Mouse (Mus musculus) MEL (cell line): ENCODE results near the gene Lbr. TPM values are rescaled to one million over a fixed set of nuclear protein-coding genes. Genes with fewer than 3 reads are reported as not detected.

Experiments used
- DNase-seq: peaks from one replicate; pipeline ENCODE4 v3.0.0; 2011; ENCODE audit warnings: low read depth, low spot score
- H3K27ac ChIP-seq: 2 replicates; pipeline ENCODE4 v1.5.1; 2012; ENCODE audit warnings: low read depth, mild to moderate bottlenecking, control low read depth, low read length, moderate library complexity; ENCODE audit not compliant: control insufficient read depth
- H3K27me3 ChIP-seq, 2 experiments: fragments of 150-350 bp in 1 of 2; sonication (generic) in 1 of 2; 2 replicates each; pipeline ENCODE4 v1.6.1; 2012; ENCODE audit warnings: low read length in 2 of 2, mild to moderate bottlenecking in 2 of 2, improper control_type of control experiment in 1 of 2, moderate library complexity in 1 of 2; ENCODE audit not compliant: insufficient read depth in 2 of 2, control insufficient read depth in 1 of 2
- H3K36me3 ChIP-seq, 2 experiments: 2 replicates each; pipeline ENCODE4 v1.6.1; 2012 to 2014; ENCODE audit warnings: low read length in 2 of 2, improper control_type of control experiment in 1 of 2, inconsistent platforms in 1 of 2, mild to moderate bottlenecking in 1 of 2; ENCODE audit not compliant: insufficient read depth in 2 of 2, control insufficient read depth in 1 of 2
- H3K4me1 ChIP-seq, 2 experiments: fragments of 150-350 bp in 1 of 2; sonication (generic) in 1 of 2; 2 replicates each; pipeline ENCODE4 v1.6.1; 2012; ENCODE audit warnings: low read length in 2 of 2, improper control_type of control experiment in 1 of 2, mild to moderate bottlenecking in 1 of 2; ENCODE audit not compliant: insufficient read depth in 2 of 2, control insufficient read depth in 1 of 2
- H3K4me3 ChIP-seq, 2 experiments: fragments of 150-350 bp in 1 of 2; sonication (generic) in 1 of 2; 2 replicates each; pipeline ENCODE4 v1.5.1; 2012; ENCODE audit warnings: low read depth in 2 of 2, low read length in 2 of 2, mild to moderate bottlenecking in 2 of 2, moderate library complexity in 2 of 2, control low read depth in 1 of 2, improper control_type of control experiment in 1 of 2; ENCODE audit not compliant: control insufficient read depth in 1 of 2, insufficient read depth in 1 of 2
- H3K79me2 ChIP-seq: 2 replicates; pipeline ENCODE4 v1.6.1; 2012; ENCODE audit warnings: mild to moderate bottlenecking, low read length, moderate library complexity; ENCODE audit not compliant: control insufficient read depth, poor library complexity, insufficient read depth
- H3K9ac ChIP-seq: 2 replicates; pipeline ENCODE4 v1.6.1; 2012; ENCODE audit warnings: low read depth, mild to moderate bottlenecking, control low read depth, low read length, moderate library complexity; ENCODE audit not compliant: control insufficient read depth, poor library complexity, severe bottlenecking
- H3K9me3 ChIP-seq: fragments of 150-350 bp; sonication (generic); replicated peaks from 2 replicates; pipeline ENCODE4 v1.6.1; 2012; ENCODE audit warnings: mild to moderate bottlenecking, low read length, improper control_type of control experiment, moderate library complexity; ENCODE audit not compliant: insufficient read depth
- CHD2 ChIP-seq: IDR thresholded peaks from 2 replicates; pipeline ENCODE4 v1.6.1; 2011; ENCODE audit warnings: low read length, improper control_type of control experiment
- CTCF ChIP-seq, 3 experiments: IDR thresholded peaks in 2 of 3; conservative IDR thresholded peaks in 1 of 3; 2 replicates each; pipeline ENCODE4 v1.5.1; 2011 to 2012; ENCODE audit warnings: low read length in 3 of 3, low read depth in 2 of 3, mild to moderate bottlenecking in 2 of 3, improper control_type of control experiment in 1 of 3, inconsistent platforms in 1 of 3, mixed read lengths in 1 of 3, moderate library complexity in 1 of 3; ENCODE audit not compliant: control insufficient read depth in 1 of 3, insufficient read depth in 1 of 3, poor library complexity in 1 of 3, severe bottlenecking in 1 of 3
- ELF1 ChIP-seq: IDR thresholded peaks from 2 replicates; pipeline ENCODE4 v1.6.1; 2014; ENCODE audit warnings: low read depth, mild to moderate bottlenecking, inconsistent platforms, low read length, improper control_type of control experiment, moderate library complexity
- EP300 ChIP-seq, 2 experiments: IDR thresholded peaks; 2 replicates each; pipeline ENCODE4 v1.6.1; 2011; ENCODE audit warnings: improper control_type of control experiment in 2 of 2, low read length in 2 of 2, low read depth in 1 of 2, mild to moderate bottlenecking in 1 of 2
- GABPA ChIP-seq: IDR thresholded peaks from 2 replicates; pipeline ENCODE4 v1.6.1; 2012; ENCODE audit warnings: low read depth, mild to moderate bottlenecking, inconsistent platforms, low read length, improper control_type of control experiment, moderate library complexity
- HCFC1 ChIP-seq: IDR thresholded peaks from 2 replicates; pipeline ENCODE4 v1.6.1; 2012; ENCODE audit warnings: low read depth, mild to moderate bottlenecking, inconsistent platforms, low read length, improper control_type of control experiment, moderate library complexity
- JUND ChIP-seq: IDR thresholded peaks from 2 replicates; pipeline ENCODE4 v1.6.1; 2011; ENCODE audit warnings: low read depth, mild to moderate bottlenecking, improper control_type of control experiment, low read length
- KAT2A ChIP-seq: conservative IDR thresholded peaks from 2 replicates; pipeline ENCODE4 v1.6.1; 2012; ENCODE audit warnings: low read depth, low read length, improper control_type of control experiment, inconsistent platforms
- MAFK ChIP-seq: IDR thresholded peaks from 2 replicates; pipeline ENCODE4 v1.6.1; 2011; ENCODE audit warnings: low read depth, mild to moderate bottlenecking, low read length, improper control_type of control experiment, borderline replicate concordance
- NELFE ChIP-seq: IDR thresholded peaks from 2 replicates; pipeline ENCODE4 v1.6.1; 2011; ENCODE audit warnings: low read depth, low read length, improper control_type of control experiment
- NRF1 ChIP-seq: IDR thresholded peaks from 2 replicates; pipeline ENCODE4 v1.6.1; 2014; ENCODE audit warnings: low read depth, mild to moderate bottlenecking, inconsistent platforms, low read length, improper control_type of control experiment, moderate library complexity; ENCODE audit not compliant: poor library complexity, insufficient read depth, severe bottlenecking
- POLR2A ChIP-seq, 2 experiments: IDR thresholded peaks; 2 replicates each; pipeline ENCODE4 v1.6.1; 2011 to 2012; ENCODE audit warnings: low read length in 2 of 2, mild to moderate bottlenecking in 2 of 2, control low read depth in 1 of 2, improper control_type of control experiment in 1 of 2, low read depth in 1 of 2, moderate library complexity in 1 of 2; ENCODE audit not compliant: control insufficient read depth in 1 of 2, insufficient read depth in 1 of 2, poor library complexity in 1 of 2
- POLR2AphosphoS2 ChIP-seq: IDR thresholded peaks from 2 replicates; pipeline ENCODE4 v1.6.1; 2011; ENCODE audit warnings: low read length, improper control_type of control experiment
- POLR2AphosphoS5 ChIP-seq: IDR thresholded peaks from 2 replicates; pipeline ENCODE4 v1.6.1; 2012; ENCODE audit warnings: low read depth, borderline replicate concordance, mild to moderate bottlenecking, inconsistent platforms, low read length, moderate library complexity, mixed read lengths
- SIN3A ChIP-seq: IDR thresholded peaks from 2 replicates; pipeline ENCODE4 v1.6.1; 2012; ENCODE audit warnings: low read length, improper control_type of control experiment, inconsistent platforms
- USF2 ChIP-seq, 2 experiments: IDR thresholded peaks; 2 replicates each; pipeline ENCODE4 v1.6.1; 2011 to 2012; ENCODE audit warnings: improper control_type of control experiment in 2 of 2, low read length in 2 of 2, borderline replicate concordance in 1 of 2, inconsistent platforms in 1 of 2, low read depth in 1 of 2, mild to moderate bottlenecking in 1 of 2; ENCODE audit not compliant: insufficient read depth in 1 of 2
- ZC3H11A ChIP-seq: IDR thresholded peaks from 2 replicates; pipeline ENCODE4 v1.6.1; 2012; ENCODE audit warnings: low read depth, mild to moderate bottlenecking, inconsistent platforms, low read length, improper control_type of control experiment
- polyA plus RNA-seq, 2 experiments: library from polyadenylated mRNA; stranded (reverse) in 1 of 2; unstranded in 1 of 2; fragments of >175 nt in 1 of 2; fragments of >200 nt in 1 of 2; gene quantifications; 2 replicates each; pipeline versions ENCODE4 v1.2.1 to v1.2.4; 2012; ENCODE audit warnings: low replicate concordance in 2 of 2, low read depth in 1 of 2; ENCODE audit not compliant: insufficient read length in 2 of 2, insufficient read depth in 1 of 2, missing spikeins in 1 of 2
- total RNA-seq: library from RNA; depleted of rRNA; stranded (reverse); fragments of 300-350 nt; gene quantifications from 2 replicates; pipeline ENCODE4 v1.2.3, GENCODE M21; 2012

The Lbr gene
- total and polyA plus RNA-seq, 3 experiments, result 106 to 120 TPM; not detected in 1

DNA sequence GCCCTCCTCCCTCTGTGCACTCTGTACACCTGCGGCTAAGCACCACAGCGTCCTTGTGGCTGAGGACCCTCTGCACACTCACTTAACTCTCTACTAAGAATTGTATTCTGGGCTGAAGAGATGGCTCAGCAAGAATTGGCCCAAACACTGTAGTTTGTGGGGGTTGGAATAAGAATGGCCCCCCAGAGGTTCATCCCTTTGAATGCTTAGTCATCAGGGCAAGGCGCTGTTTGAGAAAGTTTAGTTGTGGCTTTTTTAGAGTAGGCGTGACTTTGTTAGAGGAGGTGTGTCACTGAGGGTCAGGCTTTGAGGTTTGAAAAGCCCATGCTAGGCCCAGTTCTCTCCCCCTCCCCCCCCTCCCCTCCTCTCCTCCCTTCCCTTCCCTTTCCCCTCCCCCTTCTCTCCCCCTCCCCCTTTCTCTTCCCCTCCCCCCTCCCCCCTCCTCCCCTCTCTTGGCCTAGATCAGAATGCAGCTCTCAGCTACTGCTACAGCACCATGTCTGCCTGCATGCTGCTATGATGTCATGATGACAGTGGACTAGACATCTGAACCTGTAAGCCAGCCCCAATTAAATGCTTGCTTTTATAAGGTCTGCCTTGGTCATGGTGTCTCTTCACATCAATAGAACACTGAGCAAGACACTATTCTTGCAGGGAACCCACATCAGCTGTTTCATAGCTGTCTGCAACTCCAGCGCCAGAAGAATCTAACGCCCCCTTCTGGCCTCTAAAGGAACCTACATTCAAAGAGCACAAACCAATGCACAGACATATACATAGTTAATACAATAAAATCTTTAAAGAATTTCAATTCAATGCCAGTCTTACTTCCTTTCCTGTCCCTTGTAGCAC is 23.8 kb upstream of the Lbr start:
- H3K4me1 ChIP-seq, result peaks cover 0 to 17% of the 10 kb centered on the region in 2 experiments; a peak in 3 of 4 replicates
- no peaks in the 10 kb centered on the region for H3K27me3 ChIP-seq
- no peak overlapping the region for H3K27ac ChIP-seq
- no peak for DNase-seq
- H3K9me3 ChIP-seq, result no peaks in the 10 kb centered on the region
- H3K9ac ChIP-seq, result no peak overlapping the region
- peaks cover 0 to 5% of the 10 kb centered on the region in 2 experiments; a peak in 2 of 4 replicates for H3K36me3 ChIP-seq
- H3K79me2 ChIP-seq, result no peaks in the 10 kb centered on the region
- TF ChIP-seq CTCF (IDR thresholded peaks at IDR 0.05 in 2 of 3, conservative IDR thresholded peaks at IDR 0.05 in 1 of 3; ENCODE audit: control insufficient read depth in 1 of 3, insufficient read depth in 1 of 3, low read depth in 2 of 3, low read length in 3 of 3, poor library complexity in 1 of 3, severe bottlenecking in 1 of 3), result peak in 1 of 3 experiments; percentile 7; a peak in 1 of 6 replicates
- TF ChIP-seq CHD2, result no peak
- no peak overlapping the region for H3K4me3 ChIP-seq

- H3K36me3 ChIP-seq, result peaks cover 0 to 11% of the 10 kb centered on the region in 2 experiments; a peak in 2 of 4 replicates
- no peaks in the 10 kb centered on the region for H3K79me2 ChIP-seq
- H3K9me3 ChIP-seq, result no peaks in the 10 kb centered on the region
- no peaks in the 10 kb centered on the region for H3K27me3 ChIP-seq
- no peak for DNase-seq
- H3K4me1 ChIP-seq, result peaks cover 2 to 23% of the 10 kb centered on the region in 2 experiments; a peak in 3 of 4 replicates
- no peak overlapping the region for H3K27ac ChIP-seq
- no peak overlapping the region for H3K9ac ChIP-seq
- no peak for TF ChIP-seq NRF1
- TF ChIP-seq POLR2AphosphoS5, result no peak
- TF ChIP-seq USF2 (IDR thresholded peaks at IDR 0.05; ENCODE audit: borderline replicate concordance in 1 of 2, insufficient read depth in 1 of 2, low read depth in 1 of 2, low read length in 2 of 2), result no peak
- TF ChIP-seq POLR2A (IDR thresholded peaks at IDR 0.05; ENCODE audit: control insufficient read depth in 1 of 2, insufficient read depth in 1 of 2, low read depth in 1 of 2, low read length in 2 of 2, poor library complexity in 1 of 2), result no peak
- no peak for TF ChIP-seq ELF1
- no peak for TF ChIP-seq GABPA
- TF ChIP-seq CTCF (IDR thresholded peaks at IDR 0.05 in 2 of 3, conservative IDR thresholded peaks at IDR 0.05 in 1 of 3; ENCODE audit: control insufficient read depth in 1 of 3, insufficient read depth in 1 of 3, low read depth in 2 of 3, low read length in 3 of 3, poor library complexity in 1 of 3, severe bottlenecking in 1 of 3), result no peak
- no peak for TF ChIP-seq SIN3A
- no peak for TF ChIP-seq MAFK
- no peak for TF ChIP-seq EP300 (IDR thresholded peaks at IDR 0.05; ENCODE audit: low read depth in 1 of 2, low read length in 2 of 2)
- no peak for TF ChIP-seq HCFC1
- no peak for TF ChIP-seq POLR2AphosphoS2
- no peak for TF ChIP-seq KAT2A
- TF ChIP-seq ZC3H11A, result no peak
- no peak for TF ChIP-seq NELFE
- TF ChIP-seq JUND, result no peak
- no peak overlapping the region for H3K4me3 ChIP-seq
Measured at GRCm38 (mm10) chr1:181865863-181866216, 23.0 kb upstream of the Lbr start.
